Mouse (Mus musculus) kidney, postnatal 25 days (tissue): ENCODE data around the gene Gm34302.
A peak's percentile ranks its signal among the peaks of the same experiment; 100 is the strongest.

Experiments used
- DNase-seq, 2 experiments: peaks; one replicate each; pipeline ENCODE4 v3.0.0; 2021; ENCODE audit warnings: mixed read lengths in 2 of 2

The Gm34302 gene

DNA sequence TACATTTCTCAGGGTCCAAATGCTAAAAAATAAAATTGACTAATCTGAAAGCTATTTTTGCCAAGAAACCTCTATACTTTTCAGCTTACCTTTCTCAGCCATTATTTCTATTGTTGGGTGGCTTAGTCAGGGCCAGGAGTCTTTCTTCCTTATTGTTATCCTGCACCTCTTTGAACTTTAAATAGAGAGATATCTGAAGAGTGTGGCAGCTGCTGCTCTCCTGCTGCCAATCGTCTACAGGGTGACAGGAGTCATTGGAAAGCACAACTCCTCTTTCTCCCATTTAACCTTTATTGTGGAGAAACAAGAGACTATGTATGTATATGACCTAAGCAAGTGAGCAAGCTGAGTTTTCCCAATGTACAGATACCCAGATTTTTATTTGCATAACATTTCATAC lies at the start of gene Gm34302:
Gene Gm34302, minus strand, starts transcription at position 154 of the 400 bp plus-strand sequence.
- DNase-seq: no peak

DNA sequence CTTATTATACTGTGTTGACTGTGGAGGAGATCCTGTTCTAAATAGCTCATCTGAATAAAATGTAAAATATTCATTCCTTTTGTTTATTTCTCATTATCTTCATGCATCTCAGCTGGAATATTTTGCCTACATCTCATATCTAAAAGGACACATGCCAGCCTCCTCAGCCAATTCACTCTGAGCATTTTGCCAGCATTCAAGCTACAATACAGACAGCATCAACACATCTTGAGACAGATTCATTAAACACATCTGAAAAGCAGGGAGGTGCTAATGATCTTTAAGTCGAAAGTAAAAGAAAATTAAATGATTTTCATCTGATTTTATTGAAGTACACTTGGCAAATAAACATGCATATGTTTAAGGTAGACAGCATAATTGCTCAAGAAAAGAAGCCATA lies 48.2 kb upstream of the Gm34302 start:
- no peak for DNase-seq

DNA sequence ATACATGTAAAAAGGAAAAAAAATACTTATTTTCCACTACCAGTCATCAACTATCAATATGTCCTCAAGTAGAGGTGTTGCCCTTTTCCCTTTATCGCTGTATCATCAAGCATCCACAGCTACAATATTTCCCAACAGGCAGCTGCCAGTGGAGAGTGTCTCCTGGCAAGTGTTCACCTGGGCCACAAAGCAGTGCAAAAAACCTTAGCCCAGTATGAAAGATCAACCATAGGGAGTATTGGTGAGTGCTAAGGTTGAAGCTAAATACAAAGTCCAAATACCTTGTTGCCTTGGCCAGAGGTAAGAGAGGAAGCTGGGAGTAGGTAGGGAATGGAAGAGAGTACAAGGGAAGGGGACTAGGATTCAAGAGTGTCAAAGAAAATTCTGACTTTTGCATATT lies 34.0 kb upstream of the Gm34302 start:
- DNase-seq: peak; percentile 12 to 40

DNA sequence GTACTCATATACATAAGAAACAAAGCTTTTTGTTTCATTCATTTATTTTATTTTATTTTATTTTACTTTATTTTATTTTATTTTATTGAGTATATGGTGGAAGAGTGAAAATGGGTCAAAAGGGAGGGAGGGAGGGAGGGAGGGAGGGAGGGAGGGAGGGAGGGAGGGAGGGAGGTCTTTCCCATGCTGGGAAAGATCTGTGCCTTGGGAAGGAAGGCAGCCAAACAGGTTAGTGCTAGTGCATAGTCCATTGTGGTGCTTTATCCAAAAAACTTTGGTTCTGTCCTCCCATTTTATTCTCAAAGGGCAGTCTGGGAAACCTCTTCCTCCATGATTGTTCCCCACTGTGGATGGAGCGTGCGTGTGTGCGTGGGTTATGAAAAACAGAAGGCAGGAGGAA lies 32.6 kb upstream of the Gm34302 start:
- DNase-seq: peak; percentile 20 to 48

DNA sequence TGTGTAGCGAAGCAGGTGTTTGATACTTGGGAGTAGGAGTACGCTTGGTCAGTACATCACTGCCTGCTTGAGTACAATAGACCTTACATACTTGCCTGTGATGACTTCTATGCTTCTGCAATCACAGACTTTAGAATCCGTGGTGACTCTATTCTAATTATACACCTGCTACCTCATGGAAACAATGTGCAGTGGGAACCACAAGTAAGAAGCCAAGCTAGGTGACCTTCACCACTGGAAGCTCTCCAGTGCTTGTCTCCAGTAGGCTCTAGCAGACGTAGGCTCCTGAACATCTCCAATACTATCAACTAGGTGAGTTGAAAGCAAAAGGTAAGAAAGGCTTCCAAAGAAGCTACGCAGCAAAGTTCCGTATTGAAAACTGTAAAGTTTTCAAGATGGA lies 27.6 kb upstream of the Gm34302 start:
- DNase-seq: no peak

GRCm38 (mm10) chr3:63509484-63509883 lies 25.8 kb upstream of the Gm34302 start:
- no peak for DNase-seq

DNA sequence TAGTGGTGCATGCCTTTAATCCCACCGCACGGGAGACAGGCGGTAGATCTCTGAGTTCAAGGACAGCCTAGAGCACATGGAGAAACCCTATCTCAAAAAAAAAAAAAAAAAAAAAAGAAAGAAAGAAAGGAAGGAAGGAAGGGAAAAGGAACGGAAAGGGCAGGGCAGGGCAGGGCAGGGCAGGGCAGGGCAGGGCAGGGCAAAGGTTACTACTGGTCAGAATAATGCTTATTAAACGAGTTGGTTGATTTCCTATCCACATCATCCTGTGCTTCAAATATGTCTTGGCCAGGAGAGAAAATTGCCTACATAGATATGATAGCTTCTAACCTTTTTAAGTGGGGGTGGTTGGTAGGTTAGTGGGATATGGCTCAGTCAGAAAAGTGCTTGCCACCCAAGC lies 25.2 kb upstream of the Gm34302 start:
- no peak for DNase-seq

- DNase-seq: no peak
Observed at GRCm38 (mm10) chr3:63504433-63504832, 20.8 kb upstream of the Gm34302 start.

DNA sequence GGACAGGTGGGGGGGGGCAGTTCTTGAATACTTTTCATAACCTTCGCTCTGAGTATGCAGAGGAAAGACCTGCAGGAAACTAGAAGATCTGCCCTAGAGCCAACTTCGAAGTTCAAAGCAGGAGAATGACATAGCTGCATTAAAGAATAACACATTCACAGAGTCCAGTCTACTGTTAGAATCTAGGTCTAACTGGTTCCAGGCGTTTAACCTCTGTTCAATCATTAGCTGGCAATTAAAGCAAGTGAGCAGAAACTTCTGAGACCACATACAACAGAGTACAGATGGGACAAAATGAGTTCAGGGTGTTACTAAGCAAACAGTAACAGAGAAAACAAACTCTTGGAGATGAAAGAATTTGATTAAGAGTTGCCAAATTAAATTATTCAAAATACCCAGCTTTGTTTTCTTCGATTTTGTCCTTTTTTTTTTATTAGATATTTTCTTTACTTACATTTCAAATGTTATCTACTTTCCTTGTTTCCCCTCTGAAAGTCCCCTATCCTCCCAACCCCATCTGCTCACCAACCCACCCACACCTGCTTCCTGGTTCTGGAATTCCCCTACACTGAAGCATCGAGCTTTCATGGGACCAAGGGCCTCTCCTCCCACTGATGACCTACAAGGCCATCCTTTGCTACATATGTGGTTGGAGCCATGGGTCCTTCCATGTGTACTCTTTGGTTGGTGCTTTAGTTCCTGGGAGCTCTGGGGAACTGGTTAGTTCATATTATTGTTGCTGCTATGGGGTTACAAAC lies 11.1 kb upstream of the Gm34302 start:
- DNase-seq: peak; percentile 30 to 39

GRCm38 (mm10) chr3:63493563-63493962 lies 9.9 kb upstream of the Gm34302 start:
- DNase-seq: no peak

DNA sequence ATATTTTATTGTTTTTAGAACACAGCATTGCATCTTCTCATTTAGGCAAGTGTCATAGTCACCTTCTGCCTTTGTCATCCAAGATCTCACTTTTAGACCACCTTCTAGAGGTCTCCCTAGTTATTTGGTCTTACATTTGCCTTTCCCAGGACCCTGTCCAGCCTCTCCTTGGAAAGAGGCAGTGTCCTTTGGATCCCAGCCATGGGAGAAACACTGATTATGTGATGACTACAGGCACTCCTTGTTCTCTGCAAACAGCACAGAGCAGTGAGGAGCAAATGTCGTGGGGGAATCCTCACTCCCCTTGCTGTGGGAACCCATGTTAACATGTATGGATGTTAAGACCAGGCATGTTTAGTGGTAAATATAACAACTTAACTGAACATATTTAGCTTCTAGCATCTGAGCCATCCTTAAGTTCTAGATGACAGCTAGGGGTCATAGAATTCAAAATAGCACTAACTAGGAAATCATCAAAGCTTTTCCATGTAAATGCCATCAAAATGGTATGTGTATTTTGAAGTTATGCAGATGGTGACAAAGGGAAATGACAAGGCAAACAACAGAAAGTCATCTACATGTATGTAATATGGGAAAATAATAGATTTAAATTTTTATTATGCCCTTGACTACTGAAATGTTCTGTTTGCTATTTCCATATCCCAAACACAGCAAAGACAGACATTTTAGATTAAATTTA lies 43.1 kb downstream of the Gm34302 start:
- DNase-seq: no peak

DNA sequence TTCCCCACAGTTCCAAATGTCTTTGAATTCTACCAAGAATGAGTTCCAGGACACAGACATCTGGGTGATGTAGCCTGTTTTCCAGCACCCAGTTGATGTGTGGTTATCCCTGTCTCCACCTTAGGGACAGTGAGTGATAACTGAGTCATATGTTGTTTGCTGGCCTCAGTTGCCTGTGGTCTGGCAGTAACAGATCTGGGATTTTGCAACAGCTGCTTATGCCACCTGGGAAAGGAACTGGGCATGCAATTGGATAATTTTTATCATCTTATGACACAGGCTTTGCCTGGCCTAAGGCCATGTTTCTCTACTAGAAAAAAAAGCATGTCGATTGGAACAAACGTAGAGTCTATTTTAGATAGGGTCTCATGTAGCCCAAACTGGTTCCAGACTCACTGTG lies 43.9 kb downstream of the Gm34302 start:
- DNase-seq: no peak

DNA sequence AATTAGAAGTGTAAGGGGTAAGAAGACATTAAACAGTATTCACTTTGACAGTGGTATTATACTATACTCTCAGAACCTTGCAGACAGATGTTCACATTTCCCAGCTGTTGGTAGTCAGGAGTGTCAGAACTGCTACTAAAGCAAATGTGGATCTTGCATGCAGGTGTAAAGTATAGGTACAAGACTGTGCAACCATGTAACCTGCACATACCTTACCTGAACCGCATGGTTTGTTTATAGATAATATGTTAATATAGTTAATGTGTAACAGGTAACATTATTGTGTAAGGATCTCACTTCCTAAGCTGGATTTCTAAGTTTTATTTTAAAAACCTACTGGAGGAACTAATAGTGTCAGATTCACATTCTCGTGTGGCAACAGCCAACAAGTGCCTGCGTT lies 44.8 kb downstream of the Gm34302 start:
- DNase-seq: no peak
